Mouse (Mus musculus): Measurements from ENCODE around the gene Slc35a5. TPM values are rescaled to one million over a fixed set of nuclear protein-coding genes. Genes with fewer than 3 reads are reported as not detected.

Gene Slc35a5
- total RNA-seq (2015; ENCODE audit: low replicate concordance) (3.5 and 6.5 TPM in 2 replicates), total RNA-seq (2017; ENCODE audit: low replicate concordance) (8.5 and 11.4 TPM in 2 replicates)

DNA sequence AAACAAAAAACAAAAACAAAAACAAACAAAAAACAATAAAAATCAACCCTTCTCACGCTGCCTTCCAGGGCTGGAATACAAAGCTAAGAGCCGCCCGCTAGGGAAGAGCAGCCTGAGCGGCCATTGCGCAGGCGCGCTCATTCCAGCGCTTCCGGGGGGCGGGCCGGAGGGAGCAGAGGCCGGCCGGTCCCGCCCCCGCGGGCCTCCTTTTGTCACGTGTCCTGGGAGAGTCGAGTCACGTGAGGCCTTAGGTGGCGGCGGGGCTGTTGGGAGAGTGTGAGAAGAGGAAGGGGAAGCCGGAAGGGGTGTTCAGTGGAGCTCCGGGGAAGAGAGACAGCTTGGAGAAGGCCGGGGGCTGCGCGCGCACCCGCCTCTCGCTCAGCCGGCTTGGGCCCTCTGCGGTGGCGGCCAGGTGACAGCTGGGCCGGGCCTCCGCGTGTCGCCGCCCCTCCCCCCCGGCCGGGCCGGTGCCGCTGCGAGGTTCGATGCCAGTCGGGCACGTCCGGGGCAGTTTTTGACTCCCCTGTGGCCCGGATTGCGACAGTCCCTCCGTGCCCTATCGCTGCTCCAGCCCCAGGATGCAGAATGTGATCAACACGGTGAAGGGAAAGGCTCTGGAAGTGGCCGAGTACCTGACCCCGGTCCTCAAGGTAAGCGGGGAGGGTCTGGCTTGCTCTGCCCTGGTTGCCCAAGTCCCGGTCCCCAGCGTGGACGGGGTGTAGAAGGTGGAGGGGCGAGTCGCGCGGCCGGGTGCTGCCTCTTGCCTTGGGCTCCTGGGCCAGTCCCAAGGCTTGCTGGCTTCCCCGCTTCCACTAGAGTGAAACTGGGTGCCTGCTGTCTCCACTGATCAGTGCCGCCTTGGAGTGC, at the start of gene Slc35a5, which contains the start of gene Atg3:
Slc35a5 (minus strand) TSS at position 185 of the 867 bp plus-strand sequence.
Atg3 (plus strand) TSS at position 264 of the 867 bp plus-strand sequence.
- peak; percentile 94 for ATAC-seq (replicated peaks; ENCODE audit: low FRiP score, poor library complexity, severe bottlenecking)

DNA sequence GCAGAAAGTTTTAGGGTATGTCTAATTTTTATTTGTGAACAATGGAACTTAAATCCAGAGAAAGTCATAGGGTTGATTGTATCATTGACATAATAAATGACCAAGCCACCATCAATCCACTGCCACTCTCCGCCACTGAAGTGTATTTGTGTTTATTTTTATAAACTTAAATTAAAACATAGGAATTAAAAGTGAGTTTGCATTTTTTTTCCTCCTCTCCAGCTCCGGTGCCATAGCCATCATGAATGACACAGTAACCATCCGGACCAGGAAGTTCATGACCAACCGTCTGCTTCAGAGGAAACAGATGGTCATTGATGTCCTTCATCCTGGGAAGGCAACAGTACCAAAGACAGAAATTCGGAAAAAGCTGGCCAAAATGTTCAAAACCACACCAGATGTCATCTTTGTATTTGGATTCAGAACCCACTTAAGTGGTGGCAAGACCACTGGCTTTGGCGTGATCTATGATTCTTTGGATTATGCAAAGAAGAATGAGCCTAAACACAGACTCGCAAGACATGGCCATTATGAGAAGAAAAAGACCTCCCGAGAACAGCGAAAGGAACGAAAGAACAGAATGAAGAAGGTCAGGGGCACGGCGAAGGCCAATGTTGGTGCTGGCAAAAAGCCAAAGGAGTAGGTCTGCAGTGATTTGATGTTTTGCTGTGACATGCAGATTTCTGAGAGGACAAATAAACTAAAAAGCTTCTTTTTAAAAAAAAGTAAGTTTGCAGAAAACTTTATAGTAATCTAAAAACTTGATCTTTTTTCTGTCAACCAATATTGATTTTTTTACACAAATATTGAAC, 46.6 kb upstream of the Slc35a5 start:
- no peak for ATAC-seq (replicated peaks; ENCODE audit: low FRiP score, poor library complexity, severe bottlenecking)

DNA sequence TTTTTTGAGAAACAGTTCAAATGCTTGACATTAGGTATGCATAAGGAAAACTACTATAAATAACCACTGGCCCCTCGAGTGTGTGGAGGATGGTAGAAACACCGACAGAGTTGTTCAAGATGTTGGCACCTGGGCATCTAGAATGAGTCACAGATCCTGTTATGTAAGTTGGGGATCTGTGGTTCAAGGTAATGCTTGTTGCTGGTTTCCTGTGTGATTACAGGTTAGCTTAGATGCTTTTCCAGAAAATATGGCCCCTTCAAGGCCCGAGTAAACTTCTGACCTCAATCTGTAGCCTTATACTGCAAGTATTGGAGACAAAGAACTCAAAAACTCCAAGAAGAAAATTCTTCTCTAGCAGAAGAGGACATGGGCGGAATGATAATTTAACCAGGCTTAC, 45.9 kb upstream of the Slc35a5 start:
- ATAC-seq (replicated peaks; ENCODE audit: low FRiP score, poor library complexity, severe bottlenecking), result no peak

DNA sequence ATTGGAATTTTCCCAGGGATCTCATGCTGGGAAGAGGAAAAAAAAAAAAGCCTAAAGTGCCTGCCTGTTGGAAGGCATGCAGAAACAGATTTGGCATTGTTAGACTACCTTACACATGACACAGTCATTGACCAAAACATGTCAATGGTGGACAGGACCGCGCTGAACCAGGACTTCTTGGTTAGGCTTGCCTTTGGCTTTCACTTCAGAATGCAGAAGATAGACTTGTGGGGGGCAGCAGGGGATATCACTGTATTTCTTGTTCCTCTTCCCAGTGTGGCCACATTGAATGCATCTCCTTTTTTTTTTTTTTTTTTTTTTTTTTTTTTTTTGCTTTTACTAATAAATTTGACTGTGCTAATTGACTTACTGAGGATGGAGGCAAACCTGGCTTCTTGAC, 42.9 kb upstream of the Slc35a5 start:
- no peak for ATAC-seq (replicated peaks; ENCODE audit: low FRiP score, poor library complexity, severe bottlenecking)

DNA sequence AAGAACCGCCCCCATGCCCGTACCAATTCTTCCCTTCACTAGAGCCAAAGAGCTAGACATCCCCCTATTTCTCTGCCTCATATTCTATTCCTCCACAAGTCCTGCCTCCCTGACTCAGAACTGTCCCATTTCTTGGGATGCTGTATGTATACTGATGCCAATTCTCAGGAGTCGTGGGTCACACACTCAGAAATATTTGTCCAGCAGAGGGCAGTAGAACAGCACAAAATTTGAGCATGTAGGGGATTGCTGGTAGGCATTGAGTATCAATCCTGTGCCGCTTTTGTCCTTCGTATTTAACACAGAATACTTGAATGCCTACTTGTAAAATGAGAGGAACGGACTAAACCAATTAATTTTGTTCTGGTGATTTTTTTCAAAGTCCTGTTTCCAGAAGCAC, 38.3 kb upstream of the Slc35a5 start:
- no peak for ATAC-seq (replicated peaks; ENCODE audit: low FRiP score, poor library complexity, severe bottlenecking)

DNA sequence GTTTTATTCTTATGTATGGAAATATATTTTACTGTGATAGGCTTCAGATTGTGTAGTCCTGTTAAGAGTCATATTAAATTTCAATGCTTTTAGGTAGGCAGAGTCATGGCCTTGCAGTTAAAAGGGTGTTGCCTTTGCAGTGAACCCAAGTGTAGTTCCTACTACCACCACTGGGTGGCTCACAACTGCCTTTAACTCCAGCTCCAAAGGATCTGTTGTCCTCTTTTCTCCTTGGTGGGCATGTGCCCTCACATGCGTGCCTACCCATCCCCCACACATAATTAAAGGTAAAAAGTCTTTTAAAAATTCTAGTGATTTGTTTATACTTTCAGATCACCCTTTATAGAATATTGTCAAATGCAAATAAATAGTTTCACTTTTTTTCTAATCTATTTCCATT, 34.1 kb upstream of the Slc35a5 start:
- peak; percentile 79 for ATAC-seq (replicated peaks; ENCODE audit: low FRiP score, poor library complexity, severe bottlenecking)

DNA sequence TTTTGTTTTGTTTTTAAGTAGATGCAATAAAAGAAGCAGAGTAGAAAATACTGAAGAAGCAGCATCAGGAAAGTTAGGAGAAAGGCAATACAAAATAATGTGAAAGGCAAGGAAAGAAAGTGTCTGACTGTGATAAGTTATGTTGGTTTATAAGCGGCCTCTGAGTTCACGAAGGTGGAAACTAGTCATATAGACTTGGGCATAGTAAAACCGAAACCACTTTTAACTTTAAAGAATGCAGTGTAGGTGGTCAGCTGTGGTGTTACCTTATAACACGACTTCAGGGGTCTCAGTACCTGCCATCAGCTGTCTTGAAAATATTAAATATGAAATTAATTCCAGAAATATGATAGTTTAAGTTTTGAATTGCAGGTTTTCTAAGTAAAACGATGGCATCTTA, 23.3 kb upstream of the Slc35a5 start:
- ATAC-seq (replicated peaks; ENCODE audit: low FRiP score, poor library complexity, severe bottlenecking), result no peak

DNA sequence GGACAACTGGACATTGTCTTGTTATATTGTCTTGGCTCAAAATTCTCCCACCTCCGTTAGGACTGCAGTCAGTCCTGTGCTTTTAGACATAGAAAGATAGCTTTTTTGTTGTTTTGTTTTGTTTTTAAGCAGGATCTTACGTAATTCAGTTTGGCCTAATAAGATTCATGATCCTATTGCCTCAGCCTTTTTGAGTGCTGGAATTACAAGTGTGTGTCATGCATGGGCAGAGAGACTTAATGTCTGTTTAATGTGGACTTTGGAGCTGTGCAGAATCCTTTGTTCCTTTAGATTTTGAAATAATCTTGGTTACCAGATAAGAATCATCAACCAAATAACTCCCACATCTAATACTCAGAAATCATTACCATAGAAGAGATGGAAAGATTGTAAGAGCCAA, 20.0 kb upstream of the Slc35a5 start:
- ATAC-seq (replicated peaks; ENCODE audit: low FRiP score, poor library complexity, severe bottlenecking), result no peak

DNA sequence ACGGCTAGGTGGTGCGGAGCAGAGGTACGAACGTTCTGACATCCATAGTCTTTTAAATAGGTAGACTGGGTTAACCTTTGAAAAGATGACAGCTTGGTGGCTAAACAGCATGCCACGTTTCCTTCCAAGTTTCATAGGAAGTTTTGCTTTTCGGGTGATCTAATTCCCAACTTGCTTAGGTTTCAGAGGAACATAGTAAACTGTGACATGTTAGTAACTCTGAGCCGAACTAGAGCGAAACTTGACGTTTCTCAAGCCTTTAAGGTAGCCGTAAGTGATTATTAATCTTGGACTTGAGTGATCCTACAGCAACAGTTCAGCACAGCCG, 847 bp upstream of the Slc35a5 start:
- ATAC-seq (replicated peaks; ENCODE audit: low FRiP score, poor library complexity, severe bottlenecking), result no peak

DNA sequence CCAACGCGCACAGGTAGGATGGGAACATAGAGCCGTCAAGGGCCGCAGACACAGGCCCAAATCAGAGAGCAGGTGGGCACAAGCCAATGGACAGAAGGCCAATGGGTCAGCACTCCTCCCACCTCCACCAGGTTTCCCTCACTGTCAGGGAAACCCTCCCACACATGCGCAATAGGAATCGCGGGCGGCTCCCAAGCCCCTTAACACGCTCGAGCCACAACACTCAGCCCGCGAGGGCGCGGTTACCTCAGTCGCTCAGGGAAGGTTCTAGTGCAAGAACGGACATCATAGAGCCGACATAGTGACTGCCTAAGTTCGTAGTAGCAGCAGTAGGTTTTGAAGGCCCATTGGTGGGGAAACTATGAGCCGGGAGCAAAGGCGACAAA, 377 bp downstream of the Slc35a5 start:
- peak; percentile 81 for ATAC-seq (replicated peaks; ENCODE audit: low FRiP score, poor library complexity, severe bottlenecking)

DNA sequence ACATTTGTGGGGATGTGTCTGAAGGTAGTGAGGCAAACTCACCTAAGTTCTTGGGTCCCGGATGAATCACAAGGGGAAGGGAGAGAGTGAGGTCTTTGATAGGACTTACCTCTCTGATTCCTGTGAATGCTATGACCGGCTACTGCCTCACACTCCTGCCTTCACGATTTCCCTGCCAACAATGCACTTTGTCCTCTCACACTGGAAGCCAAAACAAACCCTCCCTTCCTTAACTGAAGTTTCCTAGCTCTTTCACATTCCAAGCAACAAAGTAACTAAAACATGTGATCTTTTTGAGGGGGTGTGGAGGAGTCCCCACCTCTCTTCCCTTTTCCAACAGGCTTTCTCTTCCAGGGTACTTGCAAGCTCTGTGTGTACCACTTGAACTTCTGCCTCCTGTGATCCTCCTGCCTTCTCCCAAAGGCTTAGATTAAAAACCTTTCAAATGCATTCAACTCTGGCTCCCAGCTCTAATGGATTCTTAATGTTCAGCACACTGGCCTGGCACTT, 3.7 kb downstream of the Slc35a5 start:
- no peak for ATAC-seq (replicated peaks; ENCODE audit: low FRiP score, poor library complexity, severe bottlenecking)

DNA sequence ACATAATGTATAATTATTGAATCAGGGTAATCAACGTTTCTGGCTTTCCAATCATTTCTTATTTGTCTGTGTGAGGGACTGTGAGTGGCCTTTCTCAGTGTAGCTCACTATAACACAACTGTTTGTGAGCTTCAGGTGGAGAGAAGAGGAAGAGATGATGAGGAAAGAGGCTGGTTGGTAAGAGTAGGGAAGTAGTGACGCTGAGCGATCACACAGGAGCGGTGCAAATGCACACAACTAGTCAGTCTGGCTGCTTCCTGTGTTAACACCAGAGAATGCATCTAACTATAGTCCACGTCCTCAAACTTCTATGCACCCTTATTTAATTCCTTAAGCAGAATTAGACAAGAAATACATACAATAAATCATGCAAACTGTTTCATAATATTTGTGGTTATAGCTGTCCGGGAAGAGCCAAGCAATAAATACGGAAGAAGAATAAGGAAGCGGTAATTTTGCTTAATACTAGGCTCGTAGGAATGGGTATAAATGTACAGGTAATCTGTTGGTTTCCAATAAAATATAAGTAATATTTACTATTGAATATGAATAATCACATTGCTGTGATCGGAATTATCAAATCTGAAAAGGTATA, 9.9 kb downstream of the Slc35a5 start:
- no peak for ATAC-seq (replicated peaks; ENCODE audit: low FRiP score, poor library complexity, severe bottlenecking)

DNA sequence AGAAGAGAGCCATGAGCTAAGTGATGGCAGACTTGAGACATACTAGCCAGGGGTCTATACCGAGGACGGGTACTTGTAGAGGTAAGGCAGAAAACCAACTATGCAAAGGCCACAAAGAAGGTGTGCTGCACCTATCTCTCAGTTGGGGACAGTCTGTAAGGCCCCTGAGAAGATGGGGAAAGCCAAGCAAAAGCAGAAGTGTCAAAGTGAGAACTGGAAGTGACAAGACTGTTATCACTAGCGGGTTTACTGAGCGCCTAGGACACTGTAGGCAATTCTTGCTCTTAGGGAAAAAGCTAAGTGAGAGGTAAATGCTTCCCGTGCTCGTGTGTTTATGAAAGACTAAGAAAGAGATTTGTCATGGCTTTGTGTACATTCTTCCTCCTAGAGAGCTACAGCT, 13.4 kb downstream of the Slc35a5 start:
- ATAC-seq (replicated peaks; ENCODE audit: low FRiP score, poor library complexity, severe bottlenecking), result no peak

DNA sequence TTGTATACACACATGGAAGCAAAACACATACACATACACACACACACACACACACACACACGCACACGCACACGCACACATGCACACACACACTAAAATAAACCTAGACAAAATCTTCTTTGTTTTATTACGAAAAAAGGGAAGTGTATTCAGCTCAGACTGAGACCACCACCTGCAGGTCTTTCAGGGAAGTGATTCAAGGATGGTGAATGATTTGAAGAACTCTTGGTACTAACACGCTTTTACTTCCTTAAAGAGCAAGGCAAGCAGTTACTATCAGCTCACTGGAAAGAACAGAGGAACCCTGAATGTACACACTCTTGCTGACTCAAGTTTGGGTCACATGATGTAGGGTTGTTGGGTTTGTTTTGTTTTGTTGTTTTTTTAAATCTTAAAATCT, 15.9 kb downstream of the Slc35a5 start:
- ATAC-seq (replicated peaks; ENCODE audit: low FRiP score, poor library complexity, severe bottlenecking), result no peak

DNA sequence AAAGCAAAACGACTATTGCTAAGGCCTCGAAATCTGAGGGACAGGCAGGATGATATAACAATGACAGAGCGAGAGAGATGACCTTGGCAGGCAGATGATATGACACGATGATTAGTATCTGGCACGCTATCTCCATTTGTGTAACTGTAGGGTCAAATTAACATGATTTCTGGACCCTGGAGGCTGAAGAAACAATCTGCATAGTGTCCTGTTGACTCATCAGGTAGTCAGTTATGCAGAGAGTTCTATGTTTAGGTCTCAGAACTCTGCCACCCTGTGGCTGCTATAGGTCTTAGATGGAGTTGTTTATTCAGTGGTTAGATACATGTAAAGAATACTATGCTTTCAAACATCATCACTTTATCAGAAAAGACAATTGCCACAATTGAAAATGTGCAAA, 16.8 kb downstream of the Slc35a5 start:
- no peak for ATAC-seq (replicated peaks; ENCODE audit: low FRiP score, poor library complexity, severe bottlenecking)

DNA sequence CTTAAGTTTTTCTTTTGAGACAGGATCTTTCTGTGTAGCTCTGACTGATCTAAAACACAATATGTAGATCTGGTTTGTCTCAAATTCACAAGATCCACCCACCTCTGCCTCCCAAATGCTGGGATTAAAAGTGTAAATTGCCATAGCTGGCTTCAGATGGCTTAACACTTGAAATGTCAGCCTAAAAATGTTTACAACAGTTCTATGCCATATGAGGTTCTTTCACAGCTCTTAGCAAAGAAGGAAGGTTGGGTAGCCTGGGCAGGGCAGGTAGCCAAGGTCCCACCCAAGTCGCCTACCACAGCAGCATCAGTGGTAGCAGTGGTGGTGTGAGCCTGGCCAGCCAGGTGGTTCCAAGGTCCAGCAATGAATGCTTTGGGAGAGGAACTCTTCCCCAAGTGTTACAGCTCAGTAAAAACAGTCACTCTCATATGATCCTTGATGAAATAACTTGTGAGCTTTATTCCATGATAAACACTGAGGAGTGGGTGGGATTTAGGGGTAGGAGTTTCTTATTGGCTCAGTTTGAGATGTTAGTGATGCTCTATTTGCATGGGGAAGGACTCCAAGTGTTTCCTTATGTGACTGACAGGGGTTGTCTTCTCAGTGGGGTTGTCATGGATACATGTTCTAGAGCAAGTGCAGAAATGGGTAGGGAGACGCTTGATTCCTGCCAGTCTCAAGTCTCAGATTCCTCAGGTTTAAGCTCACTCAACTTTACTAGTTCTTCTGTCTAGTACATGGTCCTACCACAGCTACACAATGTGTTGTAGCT, 30.4 kb downstream of the Slc35a5 start:
- no peak for ATAC-seq (replicated peaks; ENCODE audit: low FRiP score, poor library complexity, severe bottlenecking)

DNA sequence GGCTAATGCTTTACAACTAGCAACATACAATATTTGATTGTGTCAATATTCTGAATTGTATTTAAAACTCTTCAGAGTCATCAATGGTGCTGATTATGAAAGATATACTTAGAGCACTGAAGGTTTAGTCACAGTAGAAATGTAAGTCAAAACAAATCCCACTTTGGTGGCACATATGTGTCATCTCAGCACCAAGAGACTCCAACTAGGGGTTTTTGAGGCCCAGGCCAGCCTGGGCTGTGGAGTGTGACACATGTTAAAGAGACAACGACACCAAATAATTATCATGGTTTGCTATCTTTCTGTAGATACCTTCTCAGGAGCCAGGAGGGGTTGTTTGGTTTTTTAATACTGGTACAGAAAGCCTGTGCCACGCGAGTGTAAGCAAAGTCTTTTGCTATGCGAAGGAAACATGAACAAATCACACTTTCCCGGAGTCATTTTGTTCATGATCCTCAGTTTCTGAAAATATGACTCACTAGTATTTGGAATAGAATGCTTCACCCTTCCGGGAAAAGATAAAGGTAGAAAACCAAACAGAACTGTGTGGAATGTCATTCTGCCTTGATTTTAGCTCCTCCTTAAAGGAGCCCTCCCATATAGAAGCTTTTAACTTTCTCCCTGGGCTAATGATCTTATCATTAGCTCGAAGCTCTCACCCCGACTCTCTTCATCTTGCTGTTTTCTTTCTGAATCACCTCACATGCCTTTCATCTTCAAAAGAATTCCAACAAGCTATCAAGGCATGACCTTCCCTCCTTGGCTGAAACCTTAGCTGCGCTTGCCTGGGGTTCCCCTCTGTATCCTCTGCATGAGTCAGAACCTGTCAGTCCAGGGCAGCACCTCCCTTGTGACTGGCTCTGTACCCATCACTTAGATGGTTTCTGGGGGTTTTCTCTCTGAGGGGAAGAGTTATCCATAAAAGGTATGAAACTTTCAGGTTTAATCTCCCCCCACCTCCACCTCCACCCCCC, 34.0 kb downstream of the Slc35a5 start:
- ATAC-seq (replicated peaks; ENCODE audit: low FRiP score, poor library complexity, severe bottlenecking), result no peak

DNA sequence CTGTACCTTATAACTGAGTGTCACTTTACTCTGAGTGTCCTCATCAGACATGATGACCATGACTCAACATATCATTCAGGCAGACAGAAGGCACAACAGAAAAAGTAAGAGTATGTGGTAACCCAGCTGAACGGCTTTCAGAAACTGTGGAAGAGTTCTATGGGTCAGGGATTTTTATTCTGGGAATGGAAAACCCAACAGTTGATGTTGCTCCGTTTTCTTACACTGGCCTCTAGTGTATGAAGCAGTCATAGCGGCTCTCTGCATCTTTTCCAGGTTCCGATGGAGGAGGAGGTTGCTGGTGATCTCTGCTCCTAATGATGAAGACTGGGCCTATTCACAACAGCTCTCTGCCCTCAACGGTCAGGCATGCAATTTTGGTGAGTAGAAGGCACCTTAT, 35.9 kb downstream of the Slc35a5 start:
- ATAC-seq (replicated peaks; ENCODE audit: low FRiP score, poor library complexity, severe bottlenecking), result no peak

All from erythroblast, adult 5-6 weeks (primary cell).